Mouse (Mus musculus) embryonic fibroblast, embryonic 13.5 days (primary cell): Measurements from ENCODE around the gene Foxd4. TPM values are rescaled to one million over a fixed set of nuclear protein-coding genes. Genes with fewer than 3 reads are reported as not detected.
A peak's percentile ranks its signal among the peaks of the same experiment; 100 is the strongest.

Experiments
- H3K27ac ChIP-seq: 2 replicates; pipeline ENCODE4 v1.5.1; 2012; ENCODE audit warnings: low read length, control low read depth, inconsistent platforms; ENCODE audit not compliant: insufficient read depth
- H3K4me1 ChIP-seq: 2 replicates; pipeline ENCODE4 v1.6.1; 2011; ENCODE audit warnings: low read length; ENCODE audit not compliant: control insufficient read depth, insufficient read depth
- H3K4me3 ChIP-seq: 2 replicates; pipeline ENCODE4 v1.5.1; 2011; ENCODE audit warnings: mild to moderate bottlenecking, control low read depth, low read length; ENCODE audit not compliant: insufficient read depth
- CTCF ChIP-seq: IDR thresholded peaks from 2 replicates; pipeline ENCODE4 v1.5.1; 2011; ENCODE audit warnings: mild to moderate bottlenecking, control low read depth, low read length, moderate library complexity, borderline replicate concordance; ENCODE audit not compliant: insufficient read depth
- POLR2A ChIP-seq: IDR thresholded peaks from 2 replicates; pipeline ENCODE4 v1.6.1; 2011; ENCODE audit warnings: low read depth, mild to moderate bottlenecking, control low read depth, low read length, moderate library complexity
- polyA plus RNA-seq: library from polyadenylated mRNA; stranded (reverse); fragments of >200 nt; gene quantifications from 2 replicates; pipeline ENCODE4 v1.2.4, GENCODE M21; 2011; ENCODE audit warnings: low read depth; ENCODE audit not compliant: missing spikeins, insufficient read length

Foxd4 gene
- polyA plus RNA-seq, 1 experiment, result not detected

GRCm38 (mm10) chr19:24873873-24874272 lies 27.1 kb downstream of the Foxd4 start:
- Histone ChIP-seq H3K4me1 (no peaks in the 10 kb centered on the region), H3K4me3 (no peak overlapping the region), H3K27ac (no peak overlapping the region)
- no peak for TF ChIP-seq CTCF
- no peak for TF ChIP-seq POLR2A

- TF ChIP-seq CTCF (peak; percentile 91), POLR2A (no peak)
- H3K4me1 ChIP-seq, result no peaks in the 10 kb centered on the region
- peak overlapping the region; percentile 22; the same call in 1 of the 2 replicates for H3K4me3 ChIP-seq
- no peak overlapping the region for H3K27ac ChIP-seq
Measured at GRCm38 (mm10) chr19:24871037-24871635, 29.9 kb downstream of the Foxd4 start.

- TF ChIP-seq POLR2A (no peak), CTCF (no peak)
- no peak overlapping the region for H3K27ac ChIP-seq
- no peaks in the 10 kb centered on the region for H3K4me1 ChIP-seq
- H3K4me3 ChIP-seq, result no peak overlapping the region
Measured at GRCm38 (mm10) chr19:24865436-24865835, 35.6 kb downstream of the Foxd4 start.

GRCm38 (mm10) chr19:24861612-24862451 lies 39.2 kb downstream of the Foxd4 start, which contains the start of gene Pgm5:
Gene Pgm5, minus strand, starts transcription at chr19:24861855.
- H3K27ac ChIP-seq, result no peak within 1 kb of the TSS
- H3K4me3 ChIP-seq, result peak within 1 kb of the TSS; percentile 6
- TF ChIP-seq POLR2A (no peak), CTCF (no peak)
- H3K4me1 ChIP-seq, result no peaks in the 10 kb centered on the region

GRCm38 (mm10) chr19:24861276-24861611 lies 39.8 kb downstream of the Foxd4 start:
- Histone ChIP-seq H3K27ac (no peak overlapping the region), H3K4me1 (no peaks in the 10 kb centered on the region), H3K4me3 (peak overlapping the region; percentile 6)
- TF ChIP-seq CTCF (no peak), POLR2A (no peak)

- Histone ChIP-seq H3K27ac (no peak overlapping the region), H3K4me1 (no peaks in the 10 kb centered on the region)
- TF ChIP-seq POLR2A, result no peak
- TF ChIP-seq CTCF, result no peak
Measured at GRCm38 (mm10) chr19:24851456-24852315, 49.3 kb downstream of the Foxd4 start.

More at GRCm38 (mm10) chr19:24851456-24852315, 49.3 kb downstream of the Foxd4 start:
- no peak overlapping the region for H3K4me3 ChIP-seq

Other genes with a start within 250 kb of the Foxd4 start
- gene Tmem252, start 227.2 kb downstream of the Foxd4 start, polyA plus RNA-seq, result not detected in 2 replicates
- 14.3 and 32.8 TPM in 2 replicates for gene Pgm5, start 39.3 kb downstream of the Foxd4 start, polyA plus RNA-seq
- gene Gm10053, start 25.5 kb downstream of the Foxd4 start, polyA plus RNA-seq, result 136 and 175 TPM in 2 replicates
- gene Cbwd1, start 60.4 kb upstream of the Foxd4 start, polyA plus RNA-seq, result 16.6 and 17.6 TPM in 2 replicates
- 0.44 and 1.1 TPM in 2 replicates for gene Dock8, start 98.3 kb upstream of the Foxd4 start, polyA plus RNA-seq